Mouse (Mus musculus) intestine, embryonic 15.5 days (tissue): ENCODE measurements around the gene Olfr828. TPM values are rescaled to one million over a fixed set of nuclear protein-coding genes. Genes with fewer than 3 reads are reported as not detected.

ENCODE experiments used
- ATAC-seq: fragments of 200-750 bp; cut with Nextera tagmentation; 2 replicates; pipeline ENCODE4 v1.8.0; 2017; ENCODE audit warnings: moderate TSS enrichment, moderate library complexity
- H3K27ac ChIP-seq: fragments of 300-500 bp; sonication (generic); 2 replicates; pipeline ENCODE4 v1.5.1; 2015; ENCODE audit warnings: mild to moderate bottlenecking, inconsistent platforms
- H3K27me3 ChIP-seq: fragments of 300-500 bp; sonication (generic); replicated peaks from 2 replicates; pipeline ENCODE4 v1.6.1; 2015; ENCODE audit warnings: inconsistent platforms
- H3K36me3 ChIP-seq: fragments of 300-500 bp; sonication (generic); 2 replicates; pipeline ENCODE4 v1.6.1; 2015; ENCODE audit warnings: inconsistent platforms
- H3K4me1 ChIP-seq: fragments of 300-500 bp; sonication (generic); replicated peaks from 2 replicates; pipeline ENCODE4 v1.6.1; 2015; ENCODE audit warnings: inconsistent platforms
- H3K4me2 ChIP-seq: fragments of 300-500 bp; sonication (generic); replicated peaks from 2 replicates; pipeline ENCODE4 v1.6.1; 2015; ENCODE audit warnings: mild to moderate bottlenecking, inconsistent platforms
- H3K4me3 ChIP-seq: fragments of 300-500 bp; sonication (generic); replicated peaks from 2 replicates; pipeline ENCODE4 v1.5.1; 2015; ENCODE audit warnings: inconsistent platforms
- H3K9ac ChIP-seq: fragments of 300-500 bp; sonication (generic); 2 replicates; pipeline ENCODE4 v1.6.1; 2015; ENCODE audit warnings: inconsistent platforms
- H3K9me3 ChIP-seq: fragments of 300-500 bp; sonication (generic); 2 replicates; pipeline ENCODE4 v1.6.1; 2016; ENCODE audit warnings: inconsistent platforms
- WGBS: fragments of 180-500 bp; shearing (Covaris S2); methylation state at CpG from one replicate; pipeline ENCODE4 v1.1.7; 2015; 5-methylcytosine and 5-hydroxymethylcytosine counted together
- polyA plus RNA-seq: library from polyadenylated mRNA; unstranded; fragments of >200 nt; fragmentation: Nextera tagmentation; extraction: Ambion mirVana; gene quantifications from 2 replicates; pipeline ENCODE4 v1.2.1, GENCODE M21; 2015

The Olfr828 gene
- polyA plus RNA-seq, result not detected in 2 replicates

GRCm38 (mm10) chr9:18819426-18819825 is at the start of gene Olfr828:
Olfr828 (minus strand) TSS chr9:18819526.
- Histone ChIP-seq H3K4me1 (no peaks in the 10 kb centered on the region), H3K4me2 (no peak within 1 kb of the TSS), H3K9ac (no peak within 1 kb of the TSS), H3K27me3 (no peaks in the 10 kb centered on the region), H3K4me3 (no peak within 1 kb of the TSS), H3K9me3 (no peaks in the 10 kb centered on the region), H3K36me3 (no peaks in the 10 kb centered on the region), H3K27ac (no peak within 1 kb of the TSS)
- no peak for ATAC-seq

- no peaks in the 10 kb centered on the region for H3K27me3 ChIP-seq
- no peak within 1 kb of the TSS for H3K4me2 ChIP-seq
- H3K9ac ChIP-seq, result no peak within 1 kb of the TSS
- no peak for ATAC-seq
- no peak within 1 kb of the TSS for H3K4me3 ChIP-seq
- no peaks in the 10 kb centered on the region for H3K4me1 ChIP-seq
- H3K27ac ChIP-seq, result no peak within 1 kb of the TSS
- H3K36me3 ChIP-seq, result no peaks in the 10 kb centered on the region
- WGBS, result 70% methylated on average over 1 of the region's 1 CpGs
- H3K9me3 ChIP-seq, result no peaks in the 10 kb centered on the region
These were observed 35.3 kb upstream of the Olfr828 start, which contains the start of gene Olfr829 for GRCm38 (mm10) chr9:18854633-18855032. Olfr829 (plus strand) TSS chr9:18854933.

GRCm38 (mm10) chr9:18785316-18785715 is 34.0 kb downstream of the Olfr828 start:
- WGBS, result 66% methylated on average over 7 of the region's 7 CpGs
- Histone ChIP-seq H3K9ac (no peak overlapping the region), H3K27me3 (no peaks in the 10 kb centered on the region), H3K4me1 (no peaks in the 10 kb centered on the region), H3K9me3 (no peaks in the 10 kb centered on the region), H3K36me3 (no peaks in the 10 kb centered on the region), H3K4me3 (no peak overlapping the region), H3K4me2 (no peak overlapping the region), H3K27ac (no peak overlapping the region)
- no peak for ATAC-seq

- 68% methylated on average over 24 of the region's 24 CpGs for WGBS
- H3K4me1 ChIP-seq, result no peaks in the 10 kb centered on the region
- no peaks in the 10 kb centered on the region for H3K36me3 ChIP-seq
- no peaks in the 10 kb centered on the region for H3K27me3 ChIP-seq
- no peak for ATAC-seq
- H3K9ac ChIP-seq, result no peak overlapping the region
- H3K4me3 ChIP-seq, result no peak overlapping the region
- no peak overlapping the region for H3K4me2 ChIP-seq
- no peak overlapping the region for H3K27ac ChIP-seq
- no peaks in the 10 kb centered on the region for H3K9me3 ChIP-seq
These were observed 39.9 kb downstream of the Olfr828 start for GRCm38 (mm10) chr9:18779476-18779875.

- no peak overlapping the region for H3K27ac ChIP-seq
- 65% methylated on average over 1 of the region's 1 CpGs for WGBS
- no peaks in the 10 kb centered on the region for H3K36me3 ChIP-seq
- no peak overlapping the region for H3K4me2 ChIP-seq
- ATAC-seq, result no peak
- H3K4me1 ChIP-seq, result no peaks in the 10 kb centered on the region
- H3K4me3 ChIP-seq, result no peak overlapping the region
- H3K27me3 ChIP-seq, result no peaks in the 10 kb centered on the region
- H3K9me3 ChIP-seq, result no peaks in the 10 kb centered on the region
- H3K9ac ChIP-seq, result no peak overlapping the region
These were observed 40.3 kb downstream of the Olfr828 start for GRCm38 (mm10) chr9:18778981-18779380.

Other genes with a start within 250 kb of the Olfr828 start
- gene Muc16, start 145.0 kb downstream of the Olfr828 start, polyA plus RNA-seq, result 3.5 and 3.8 TPM in 2 replicates
- gene Olfr24, start 55.5 kb downstream of the Olfr828 start, polyA plus RNA-seq, result not detected in 2 replicates
- not detected in 2 replicates for gene Olfr829, start 35.4 kb upstream of the Olfr828 start, polyA plus RNA-seq
- gene Olfr830, start 55.2 kb upstream of the Olfr828 start, polyA plus RNA-seq, result not detected in 2 replicates
- gene Olfr832, start 117.6 kb upstream of the Olfr828 start, polyA plus RNA-seq, result not detected in 2 replicates
- gene Olfr834, start 168.5 kb upstream of the Olfr828 start, polyA plus RNA-seq, result not detected in 2 replicates
- gene Olfr835, start 213.2 kb upstream of the Olfr828 start, polyA plus RNA-seq, result not detected in 2 replicates